Mouse (Mus musculus): ENCODE results near the gene Tectb.

DNA sequence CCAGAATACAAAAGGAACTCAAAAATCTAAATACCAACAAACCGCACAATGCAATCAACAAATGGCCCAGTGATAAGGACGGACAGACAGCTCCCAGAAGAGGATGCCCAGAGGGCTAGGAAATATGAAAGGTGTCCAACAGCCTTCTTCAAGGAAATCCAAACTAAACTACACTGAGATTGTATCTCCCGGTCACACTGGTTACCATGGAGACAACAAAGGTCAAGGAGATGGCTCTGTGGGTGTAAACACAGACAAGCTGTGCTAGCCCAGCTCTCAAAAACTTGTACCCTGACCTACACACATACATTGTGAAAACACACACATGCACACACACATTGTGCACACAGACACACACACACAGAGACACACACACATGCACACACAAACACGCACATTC lies 18.3 kb upstream of the Tectb start:
- TF ChIP-seq EP300 (IDR thresholded peaks at IDR 0.05; ENCODE audit: low read depth) (no peak), CTCF (IDR thresholded peaks at IDR 0.05; ENCODE audit: low read depth) (no peak)

Measured in liver, postnatal 0 days (tissue).